Mouse (Mus musculus) heart, adult 2 months (tissue): Measurements from ENCODE around the gene Olfr1256. TPM values are rescaled to one million over a fixed set of nuclear protein-coding genes. Genes with fewer than 3 reads are reported as not detected.

ENCODE experiments used
- DNase-seq, 2 experiments: peaks; one replicate each; pipeline ENCODE4 v3.0.0; 2021
- H3K27ac ChIP-seq: fragments of 200-600 bp; 2 replicates; pipeline ENCODE4 v1.8.1; 2022
- H3K27me3 ChIP-seq: fragments of 200-500 bp; 2 replicates; pipeline ENCODE4 v1.6.1; 2012; ENCODE audit warnings: mild to moderate bottlenecking, low read length, inconsistent platforms, mixed read lengths; ENCODE audit not compliant: control insufficient read depth, insufficient read depth
- H3K36me3 ChIP-seq: fragments of 200-500 bp; 2 replicates; pipeline ENCODE4 v1.6.1; 2012; ENCODE audit warnings: low read length, inconsistent platforms; ENCODE audit not compliant: control insufficient read depth, insufficient read depth
- H3K4me1 ChIP-seq: fragments of 200-500 bp; 2 replicates; pipeline ENCODE4 v1.6.1; 2011; ENCODE audit warnings: low read length; ENCODE audit not compliant: control insufficient read depth, insufficient read depth
- H3K4me3 ChIP-seq: fragments of 200-600 bp; 2 replicates; pipeline ENCODE4 v1.8.1; 2022
- H3K79me2 ChIP-seq: fragments of 200-500 bp; replicated peaks from 2 replicates; pipeline ENCODE4 v1.6.1; 2012; ENCODE audit warnings: mild to moderate bottlenecking, inconsistent platforms, low read length, moderate library complexity, mixed read lengths; ENCODE audit not compliant: control insufficient read depth, insufficient read depth
- H3K9ac ChIP-seq: fragments of 200-500 bp; 2 replicates; pipeline ENCODE4 v1.6.1; 2012; ENCODE audit warnings: low read depth, mild to moderate bottlenecking, control low read depth, inconsistent platforms, low read length, mixed read lengths
- CTCF ChIP-seq: fragments of 200-600 bp; IDR thresholded peaks from 2 replicates; pipeline ENCODE4 v1.8.1; 2022; ENCODE audit warnings: antibody characterized with exemption, mild to moderate bottlenecking, moderate library complexity
- EP300 ChIP-seq: fragments of 200-500 bp; IDR thresholded peaks from 2 replicates; pipeline ENCODE4 v1.6.1; 2011; ENCODE audit warnings: low read depth, low read length, control low read depth; ENCODE audit not compliant: insufficient read depth
- POLR2A ChIP-seq: fragments of 200-500 bp; IDR thresholded peaks from 2 replicates; pipeline ENCODE4 v1.6.1; 2011; ENCODE audit warnings: mild to moderate bottlenecking, low read depth, low read length, control low read depth; ENCODE audit not compliant: insufficient read depth
- WGBS: fragments of 180-500 bp; shearing (Covaris S2); methylation state at CpG from one replicate; pipeline ENCODE4 v1.1.7; 2018; 5-methylcytosine and 5-hydroxymethylcytosine counted together
- intact Hi-C: fragments of 180-260 bp; cut with DNase I; formaldehyde crosslinking; loops from one replicate; pipeline ENCODE4 v1.15.1; 2025
- long read RNA-seq: library from polyadenylated mRNA; stranded (forward); transcript quantifications from one replicate; pipeline ENCODE4 v2.0.0, GENCODE M21; 2021
- polyA plus RNA-seq: library from polyadenylated mRNA; depleted of rRNA; stranded (reverse); fragments of >200 nt; gene quantifications from 2 replicates; pipeline ENCODE4 v1.2.3, GENCODE M21; 2012; rRNA removed
- total RNA-seq, 2 experiments: library from RNA; stranded (reverse); gene quantifications; 2 replicates each; pipeline ENCODE4 v1.2.3; 2021

The Olfr1256 gene
- total RNA-seq, result not detected
- polyA plus RNA-seq, result not detected in 2 replicates
- long read RNA-seq, result 0 reads

GRCm38 (mm10) chr2:89841455-89841854 lies at the start of gene Olfr1256:
Gene Olfr1256 (minus strand): TSS chr2:89841555.
- intact Hi-C loops, result no loop called here
- H3K36me3 ChIP-seq, result no peaks in the 10 kb centered on the region
- H3K9ac ChIP-seq, result no peak within 1 kb of the TSS
- no peaks in the 10 kb centered on the region for H3K79me2 ChIP-seq
- no peaks in the 10 kb centered on the region for H3K27me3 ChIP-seq
- DNase-seq, result no peak
- no peak within 1 kb of the TSS for H3K4me3 ChIP-seq
- no peak within 1 kb of the TSS for H3K27ac ChIP-seq
- no peaks in the 10 kb centered on the region for H3K4me1 ChIP-seq
- 34% methylated on average over 2 of the region's 2 CpGs for WGBS
- no peak for TF ChIP-seq CTCF
- TF ChIP-seq EP300, result no peak
- no peak for TF ChIP-seq POLR2A

GRCm38 (mm10) chr2:89878137-89878536 lies 36.8 kb upstream of the Olfr1256 start, which contains the start of gene Olfr1257:
Gene Olfr1257 (plus strand): TSS chr2:89878437.
- no peaks in the 10 kb centered on the region for H3K27me3 ChIP-seq
- H3K4me1 ChIP-seq, result no peaks in the 10 kb centered on the region
- no peak for DNase-seq
- H3K27ac ChIP-seq, result no peak within 1 kb of the TSS
- TF ChIP-seq EP300 (no peak), CTCF (no peak), POLR2A (no peak)
- intact Hi-C loops, result no loop called here
- H3K4me3 ChIP-seq, result no peak within 1 kb of the TSS
- no peaks in the 10 kb centered on the region for H3K36me3 ChIP-seq
- H3K79me2 ChIP-seq, result no peaks in the 10 kb centered on the region
- no peak within 1 kb of the TSS for H3K9ac ChIP-seq
- WGBS, result 71% methylated on average over 1 of the region's 1 CpGs

GRCm38 (mm10) chr2:89849230-89849629 lies 7.9 kb upstream of the Olfr1256 start:
- TF ChIP-seq POLR2A (no peak), EP300 (no peak), CTCF (no peak)
- H3K4me1 ChIP-seq, result no peaks in the 10 kb centered on the region
- intact Hi-C loops, result no loop called here

GRCm38 (mm10) chr2:89848105-89848504 lies 6.8 kb upstream of the Olfr1256 start, which contains the start of gene Olfr48:
Gene Olfr48 (minus strand): TSS chr2:89848205.
- DNase-seq, result no peak
- 78% methylated on average over 5 of the region's 5 CpGs for WGBS
- intact Hi-C loops, result no loop called here
- Histone ChIP-seq H3K36me3 (no peaks in the 10 kb centered on the region), H3K4me3 (no peak within 1 kb of the TSS), H3K79me2 (no peaks in the 10 kb centered on the region), H3K9ac (no peak within 1 kb of the TSS), H3K4me1 (no peaks in the 10 kb centered on the region), H3K27ac (no peak within 1 kb of the TSS), H3K27me3 (no peaks in the 10 kb centered on the region)
- no peak for TF ChIP-seq POLR2A
- TF ChIP-seq EP300, result no peak
- no peak for TF ChIP-seq CTCF

More at GRCm38 (mm10) chr2:89849230-89849629, 7.9 kb upstream of the Olfr1256 start:
- WGBS, result 75% methylated on average over 1 of the region's 1 CpGs
- Histone ChIP-seq H3K79me2 (no peaks in the 10 kb centered on the region), H3K27ac (no peak overlapping the region), H3K36me3 (no peaks in the 10 kb centered on the region), H3K4me3 (no peak overlapping the region), H3K9ac (no peak overlapping the region), H3K27me3 (no peaks in the 10 kb centered on the region)
- no peak for DNase-seq

- no peak overlapping the region for H3K27ac ChIP-seq
- TF ChIP-seq POLR2A (no peak), CTCF (no peak), EP300 (no peak)
- 59% methylated on average over 1 of the region's 1 CpGs for WGBS
- H3K79me2 ChIP-seq, result no peaks in the 10 kb centered on the region
- no peak overlapping the region for H3K9ac ChIP-seq
- H3K4me3 ChIP-seq, result no peak overlapping the region
- no peaks in the 10 kb centered on the region for H3K4me1 ChIP-seq
- DNase-seq, result no peak
- intact Hi-C loops, result no loop called here
- no peaks in the 10 kb centered on the region for H3K27me3 ChIP-seq
- H3K36me3 ChIP-seq, result no peaks in the 10 kb centered on the region
Measured at GRCm38 (mm10) chr2:89820216-89820615, 21.1 kb downstream of the Olfr1256 start.

- 56% methylated on average over 3 of the region's 3 CpGs for WGBS
- no peaks in the 10 kb centered on the region for H3K79me2 ChIP-seq
- no peak within 1 kb of the TSS for H3K27ac ChIP-seq
- H3K9ac ChIP-seq, result no peak within 1 kb of the TSS
- TF ChIP-seq CTCF (no peak), EP300 (no peak), POLR2A (no peak)
- H3K4me1 ChIP-seq, result no peaks in the 10 kb centered on the region
- H3K4me3 ChIP-seq, result no peak within 1 kb of the TSS
- H3K36me3 ChIP-seq, result no peaks in the 10 kb centered on the region
- H3K27me3 ChIP-seq, result no peaks in the 10 kb centered on the region
- DNase-seq, result no peak
- intact Hi-C loops, result no loop called here
Measured at GRCm38 (mm10) chr2:89811751-89812150, 29.6 kb downstream of the Olfr1256 start, which contains the start of gene Olfr1255. Gene Olfr1255 (plus strand): TSS chr2:89812051.
